Mouse (Mus musculus) myocyte (in vitro differentiated cells): Measurements from ENCODE around the gene Gtf2h3. TPM values are rescaled to one million over a fixed set of nuclear protein-coding genes. Genes with fewer than 3 reads are reported as not detected.
"Not testable (repeated sequence)": the region's sequence is repeated elsewhere in the genome, so short reads cannot be mapped to it uniquely, and the experiment has no call there.

ENCODE experiments used
- H3K27me3 ChIP-seq: one replicate; pipeline ENCODE4 v1.6.1; 2011; ENCODE audit not compliant: control insufficient read depth, insufficient read depth, insufficient read length
- H3K36me3 ChIP-seq: one replicate; pipeline ENCODE4 v1.6.1; 2011; ENCODE audit not compliant: control insufficient read depth, insufficient read depth
- H3K4me2 ChIP-seq: one replicate; pipeline ENCODE4 v1.6.1; 2011; ENCODE audit warnings: low read depth, control low read depth
- H3K4me3 ChIP-seq: one replicate; pipeline ENCODE4 v1.5.1; 2011; ENCODE audit warnings: mild to moderate bottlenecking, control low read depth, moderate library complexity
- H3K79me2 ChIP-seq: one replicate; pipeline ENCODE4 v1.6.1; 2011; ENCODE audit not compliant: control insufficient read depth, insufficient read depth
- H3ac ChIP-seq: one replicate; pipeline ENCODE4 v1.6.1; 2011; ENCODE audit not compliant: control insufficient read depth, insufficient read length
- CEBPB ChIP-seq: IDR thresholded peaks from 2 replicates; pipeline ENCODE4 v1.6.1; 2011; ENCODE audit warnings: mild to moderate bottlenecking, moderate library complexity; ENCODE audit not compliant: poor library complexity, insufficient read depth, severe bottlenecking
- E2F4 ChIP-seq: IDR thresholded peaks from one replicate; pipeline ENCODE4 v1.6.1; 2011; ENCODE audit warnings: mild to moderate bottlenecking, control low read depth, moderate library complexity; ENCODE audit not compliant: insufficient read depth
- MAX ChIP-seq: IDR thresholded peaks from one replicate; pipeline ENCODE4 v1.6.1; 2011; ENCODE audit warnings: low read depth, mild to moderate bottlenecking, control low read depth
- MYOD1 ChIP-seq, 3 experiments: IDR thresholded peaks; one replicate each; pipeline ENCODE4 v1.6.1; 2011; ENCODE audit warnings: control low read depth in 2 of 3, low read depth in 2 of 3, mild to moderate bottlenecking in 2 of 3, moderate library complexity in 1 of 3; ENCODE audit not compliant: insufficient read length in 2 of 3, control insufficient read depth in 1 of 3
- MYOG ChIP-seq, 3 experiments: IDR thresholded peaks; one replicate each; pipeline ENCODE4 v1.6.1; 2011; ENCODE audit warnings: control low read depth in 2 of 3, low read depth in 2 of 3, mild to moderate bottlenecking in 2 of 3; ENCODE audit not compliant: insufficient read length in 2 of 3, control insufficient read depth in 1 of 3, insufficient read depth in 1 of 3
- POLR2A ChIP-seq: IDR thresholded peaks from one replicate; pipeline ENCODE4 v1.6.1; 2011; ENCODE audit warnings: low read depth, mild to moderate bottlenecking, control low read depth, moderate library complexity; ENCODE audit not compliant: insufficient read length
- POLR2AphosphoS2 ChIP-seq: IDR thresholded peaks from one replicate; pipeline ENCODE4 v1.6.1; 2011; ENCODE audit warnings: low read depth, control low read depth; ENCODE audit not compliant: insufficient read length
- REST ChIP-seq: IDR thresholded peaks from one replicate; pipeline ENCODE4 v1.6.1; 2011; ENCODE audit warnings: mild to moderate bottlenecking, control low read depth, moderate library complexity; ENCODE audit not compliant: insufficient read depth, insufficient read length
- SRF ChIP-seq: IDR thresholded peaks from one replicate; pipeline ENCODE4 v1.6.1; 2011; ENCODE audit warnings: low read depth; ENCODE audit not compliant: control insufficient read depth, insufficient read length
- TCF12 ChIP-seq: IDR thresholded peaks from one replicate; pipeline ENCODE4 v1.6.1; 2011; ENCODE audit warnings: mild to moderate bottlenecking, control low read depth; ENCODE audit not compliant: poor library complexity, insufficient read depth, severe bottlenecking
- TCF3 ChIP-seq: IDR thresholded peaks from one replicate; pipeline ENCODE4 v1.6.1; 2011; ENCODE audit warnings: low read depth, control low read depth; ENCODE audit not compliant: insufficient read length
- USF1 ChIP-seq: IDR thresholded peaks from one replicate; pipeline ENCODE4 v1.6.1; 2011; ENCODE audit warnings: low read depth, mild to moderate bottlenecking, control low read depth, moderate library complexity
- polyA plus RNA-seq: library from polyadenylated mRNA; unstranded; fragments of >200 nt; fragmentation: generic; extraction: Trizol; gene quantifications from one replicate; pipeline ENCODE4 v1.2.1, GENCODE M21; 2012; ENCODE audit warnings: missing spikeins

The Gtf2h3 gene
- polyA plus RNA-seq, 1 experiment: 25.3 TPM

- TF ChIP-seq SRF: no peak
- no peak for TF ChIP-seq TCF12
- TF ChIP-seq POLR2A: no peak
- no peak for TF ChIP-seq USF1
- no peak for TF ChIP-seq MAX
- no peak for TF ChIP-seq POLR2AphosphoS2
- no peak for TF ChIP-seq REST
- TF ChIP-seq E2F4: no peak
- TF ChIP-seq MYOG (IDR thresholded peaks at IDR 0.05; ENCODE audit: control insufficient read depth in 1 of 3, insufficient read depth in 1 of 3, insufficient read length in 2 of 3, low read depth in 2 of 3): no peak
- TF ChIP-seq CEBPB: no peak
- no peak for TF ChIP-seq MYOD1 (IDR thresholded peaks at IDR 0.05; ENCODE audit: control insufficient read depth in 1 of 3, insufficient read length in 2 of 3, low read depth in 2 of 3)
- TF ChIP-seq TCF3: no peak
- H3K4me3 ChIP-seq: peak overlapping the region; percentile 22
- no peaks in the 10 kb centered on the region for H3K27me3 ChIP-seq
- peak overlapping the region; percentile 94 for H3K4me2 ChIP-seq
- H3K79me2 ChIP-seq: no peaks in the 10 kb centered on the region
- H3ac ChIP-seq: no peak overlapping the region
- H3K36me3 ChIP-seq: peaks cover 3% of the 10 kb centered on the region
Observed at GRCm38 (mm10) chr5:124598224-124599174, 19.6 kb downstream of the Gtf2h3 start.

GRCm38 (mm10) chr5:124599726-124600125 lies 20.8 kb downstream of the Gtf2h3 start:
- not testable (repeated sequence) for H3K27me3 ChIP-seq, H3ac ChIP-seq, H3K4me3 ChIP-seq, H3K36me3 ChIP-seq, H3K79me2 ChIP-seq, H3K4me2 ChIP-seq

- no peak for TF ChIP-seq CEBPB
- TF ChIP-seq MYOG (IDR thresholded peaks at IDR 0.05; ENCODE audit: control insufficient read depth in 1 of 3, insufficient read depth in 1 of 3, insufficient read length in 2 of 3, low read depth in 2 of 3): no peak
- TF ChIP-seq REST: no peak
- no peak for TF ChIP-seq MYOD1 (IDR thresholded peaks at IDR 0.05; ENCODE audit: control insufficient read depth in 1 of 3, insufficient read length in 2 of 3, low read depth in 2 of 3)
- no peak for TF ChIP-seq POLR2AphosphoS2
- no peak for TF ChIP-seq TCF3
- TF ChIP-seq TCF12: no peak
- TF ChIP-seq POLR2A: no peak
- TF ChIP-seq MAX: no peak
- TF ChIP-seq USF1: no peak
- H3K27me3 ChIP-seq: no peaks in the 10 kb centered on the region
- H3K36me3 ChIP-seq: no peaks in the 10 kb centered on the region
- no peak overlapping the region for H3K4me2 ChIP-seq
- no peak overlapping the region for H3K4me3 ChIP-seq
- H3K79me2 ChIP-seq: no peaks in the 10 kb centered on the region
- H3ac ChIP-seq: no peak overlapping the region
Observed at GRCm38 (mm10) chr5:124602349-124602748, 23.4 kb downstream of the Gtf2h3 start.

- H3K4me3 ChIP-seq: no peak overlapping the region
- H3K4me2 ChIP-seq: no peak overlapping the region
- no peaks in the 10 kb centered on the region for H3K27me3 ChIP-seq
- no peak overlapping the region for H3ac ChIP-seq
- no peak for TF ChIP-seq E2F4
- no peaks in the 10 kb centered on the region for H3K79me2 ChIP-seq
- H3K36me3 ChIP-seq: no peaks in the 10 kb centered on the region
Observed at GRCm38 (mm10) chr5:124604296-124604695, 25.4 kb downstream of the Gtf2h3 start.

GRCm38 (mm10) chr5:124605041-124605622 lies 26.2 kb downstream of the Gtf2h3 start:
- H3K79me2 ChIP-seq: no peaks in the 10 kb centered on the region
- no peak overlapping the region for H3ac ChIP-seq
- no peaks in the 10 kb centered on the region for H3K27me3 ChIP-seq
- no peak overlapping the region for H3K4me2 ChIP-seq
- H3K4me3 ChIP-seq: no peak overlapping the region
- H3K36me3 ChIP-seq: no peaks in the 10 kb centered on the region
- TF ChIP-seq MYOD1 (IDR thresholded peaks at IDR 0.05; ENCODE audit: control insufficient read depth in 1 of 3, insufficient read length in 2 of 3, low read depth in 2 of 3) (no peak), SRF (no peak), POLR2A (no peak), TCF12 (no peak), TCF3 (no peak)
